Mouse (Mus musculus): ENCODE measurements around the gene Abcc2. TPM values are rescaled to one million over a fixed set of nuclear protein-coding genes. Genes with fewer than 3 reads are reported as not detected.

Abcc2 gene
- polyA plus RNA-seq, 1 experiment from 2014 or later = not detected

DNA sequence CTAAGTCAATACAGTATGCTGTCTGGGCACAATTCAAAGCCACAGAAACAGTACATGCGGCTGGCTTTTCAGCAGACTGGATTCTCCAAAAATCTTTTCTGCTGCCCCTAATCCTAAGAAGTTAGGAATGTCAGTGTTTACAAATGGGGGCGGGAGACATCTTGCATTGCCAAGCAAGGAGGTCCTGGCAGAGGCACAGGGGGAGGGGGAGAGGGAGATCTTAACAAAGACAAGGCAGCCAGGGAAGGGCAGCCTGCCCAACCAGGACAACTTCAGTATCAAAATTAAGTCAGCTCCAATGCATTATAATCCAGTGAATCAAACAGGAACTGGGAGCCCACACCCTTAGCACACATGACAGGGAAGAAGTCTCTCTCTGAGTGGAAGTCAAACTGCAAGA, 94.0 kb downstream of the Abcc2 start:
- no peak for ATAC-seq (ENCODE audit: low FRiP score)
- H3K4me1 ChIP-seq = peaks cover 30% of the 10 kb centered on the region
- 22% methylated on average over 2 of the region's 2 CpGs for WGBS
- H3K4me2 ChIP-seq (replicated peaks) = no peak overlapping the region
- no peak overlapping the region for H3K4me3 ChIP-seq
- no peak overlapping the region for H3K9ac ChIP-seq
- no peaks in the 10 kb centered on the region for H3K9me3 ChIP-seq (replicated peaks)
- peaks cover 35% of the 10 kb centered on the region for H3K36me3 ChIP-seq
- H3K27me3 ChIP-seq = no peaks in the 10 kb centered on the region
- H3K27ac ChIP-seq = no peak overlapping the region

DNA sequence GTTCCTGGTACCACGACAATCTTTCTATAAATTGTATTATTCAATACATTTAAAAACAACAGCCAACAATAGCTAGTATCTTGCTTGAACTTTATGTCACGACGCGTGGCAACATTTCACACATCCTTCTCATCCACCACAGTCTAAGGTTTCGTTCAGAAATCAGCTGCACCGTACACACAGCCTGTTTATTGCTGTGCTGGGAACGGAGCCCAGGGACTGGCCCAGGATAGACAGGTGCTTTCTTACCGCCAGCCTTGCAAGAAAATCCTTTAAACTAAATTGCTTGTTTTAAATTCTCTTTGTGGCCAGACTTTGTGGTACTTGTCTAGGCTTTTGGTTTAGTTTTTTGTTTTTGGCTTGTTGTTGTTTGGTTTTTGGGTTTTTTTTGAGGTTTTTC, 95.4 kb downstream of the Abcc2 start:
- H3K27me3 ChIP-seq = no peaks in the 10 kb centered on the region
- 92% methylated on average over 8 of the region's 8 CpGs for WGBS
- no peak overlapping the region for H3K4me2 ChIP-seq (replicated peaks)
- peaks cover 25% of the 10 kb centered on the region for H3K36me3 ChIP-seq
- no peak overlapping the region for H3K9ac ChIP-seq
- no peak for ATAC-seq (ENCODE audit: low FRiP score)
- H3K9me3 ChIP-seq (replicated peaks) = no peaks in the 10 kb centered on the region
- no peak overlapping the region for H3K27ac ChIP-seq
- no peak overlapping the region for H3K4me3 ChIP-seq
- peaks cover 30% of the 10 kb centered on the region for H3K4me1 ChIP-seq

GRCm38 (mm10) chr19:43878111-43879092, 96.4 kb downstream of the Abcc2 start:
- Histone ChIP-seq H3K4me2 (replicated peaks) (peak overlapping the region; percentile 77), H3K9ac (peak overlapping the region; percentile 77), H3K4me3 (peak overlapping the region; percentile 71), H3K9me3 (replicated peaks) (no peaks in the 10 kb centered on the region), H3K27me3 (no peaks in the 10 kb centered on the region), H3K4me1 (peaks cover 37% of the 10 kb centered on the region), H3K27ac (peak overlapping the region; percentile 91), H3K36me3 (peaks cover 15% of the 10 kb centered on the region)
- WGBS = 6% methylated on average over 17 of the region's 17 CpGs
- no peak for ATAC-seq (ENCODE audit: low FRiP score)

GRCm38 (mm10) chr19:43879401-43880212, 97.6 kb downstream of the Abcc2 start:
- Histone ChIP-seq H3K27me3 (no peaks in the 10 kb centered on the region), H3K4me3 (peak overlapping the region; percentile 71), H3K4me1 (peaks cover 39% of the 10 kb centered on the region), H3K36me3 (peaks cover 5% of the 10 kb centered on the region; the same call in 1 of the 2 replicates), H3K9me3 (replicated peaks) (no peaks in the 10 kb centered on the region), H3K9ac (peak overlapping the region; percentile 77), H3K27ac (peak overlapping the region; percentile 91), H3K4me2 (replicated peaks) (peak overlapping the region; percentile 77)
- 2% methylated on average over 37 of the region's 41 CpGs for WGBS
- peak; percentile 89 for ATAC-seq (ENCODE audit: low FRiP score)

- no peak overlapping the region for H3K9ac ChIP-seq
- no peak overlapping the region for H3K27ac ChIP-seq
- H3K9me3 ChIP-seq (replicated peaks) = no peaks in the 10 kb centered on the region
- H3K27me3 ChIP-seq = no peaks in the 10 kb centered on the region
- H3K36me3 ChIP-seq = no peaks in the 10 kb centered on the region
- H3K4me2 ChIP-seq (replicated peaks) = 0 out of 2 replicates have a peak overlapping the region, but pooled peaks have one; percentile 77
- 13% methylated on average over 3 of the region's 3 CpGs for WGBS
- H3K4me1 ChIP-seq = peaks cover 39% of the 10 kb centered on the region
- no peak overlapping the region for H3K4me3 ChIP-seq
- no peak for ATAC-seq (ENCODE audit: low FRiP score)
Measured at GRCm38 (mm10) chr19:43880420-43880819, 98.4 kb downstream of the Abcc2 start.

DNA sequence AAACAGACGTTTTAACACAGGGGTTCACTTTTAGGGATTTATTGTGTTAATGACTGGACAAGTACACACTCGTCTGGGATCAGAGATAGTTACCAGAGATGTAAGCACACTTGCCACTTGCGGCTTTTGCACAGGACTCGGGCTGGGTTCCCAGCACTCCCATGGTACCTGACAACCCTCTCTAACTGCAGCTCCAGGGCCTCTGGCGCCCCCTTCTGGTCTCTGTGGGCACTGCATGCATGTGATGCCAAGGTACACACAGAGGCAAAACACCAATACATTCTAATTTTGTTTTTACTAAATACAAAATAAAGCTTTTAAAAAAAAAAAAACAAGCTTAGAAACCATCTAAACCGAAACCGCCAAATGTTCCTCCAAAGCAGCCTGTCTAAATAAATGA, 99.6 kb downstream of the Abcc2 start:
- H3K27ac ChIP-seq = no peak overlapping the region
- no peaks in the 10 kb centered on the region for H3K27me3 ChIP-seq
- no peaks in the 10 kb centered on the region for H3K9me3 ChIP-seq (replicated peaks)
- WGBS = 83% methylated on average over 7 of the region's 7 CpGs
- peaks cover 34% of the 10 kb centered on the region for H3K4me1 ChIP-seq
- ATAC-seq (ENCODE audit: low FRiP score) = no peak
- H3K36me3 ChIP-seq = no peaks in the 10 kb centered on the region
- no peak overlapping the region for H3K4me3 ChIP-seq
- no peak overlapping the region for H3K4me2 ChIP-seq (replicated peaks)
- no peak overlapping the region for H3K9ac ChIP-seq

DNA sequence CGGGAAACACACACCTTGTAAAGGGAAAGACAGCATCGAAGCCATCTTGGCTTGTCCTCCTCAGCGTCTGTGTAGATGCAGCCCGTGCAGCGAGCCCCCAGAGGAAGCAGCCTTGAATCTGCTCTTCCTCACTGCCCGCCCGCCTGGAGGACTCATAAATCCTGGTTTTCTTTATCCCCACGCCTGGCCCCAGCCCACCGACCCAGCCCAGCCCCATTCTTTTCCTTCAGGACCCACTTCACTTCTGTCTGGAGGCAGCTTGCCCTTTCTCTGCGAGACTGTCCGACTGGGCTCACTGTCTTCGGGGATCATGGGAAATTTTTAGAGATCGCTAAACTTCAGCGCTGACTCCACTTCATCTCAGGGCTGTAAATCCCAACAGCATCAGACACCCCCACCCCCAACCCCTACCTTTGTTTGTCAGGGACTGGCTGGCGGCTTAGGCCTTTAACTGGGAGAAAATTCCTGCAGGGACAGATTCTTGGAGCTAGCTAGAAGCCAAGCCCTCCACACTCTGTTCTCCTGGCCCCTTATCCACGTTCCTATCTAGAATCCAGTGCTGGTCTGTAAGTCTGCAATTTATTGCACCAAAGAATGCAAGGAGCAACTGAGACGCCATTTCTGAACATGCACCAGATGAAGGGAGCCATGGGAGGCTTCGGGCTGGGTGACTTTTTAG, 101.0 kb downstream of the Abcc2 start:
- peak overlapping the region; percentile 40 for H3K4me2 ChIP-seq (replicated peaks)
- no peaks in the 10 kb centered on the region for H3K36me3 ChIP-seq
- H3K4me1 ChIP-seq = peaks cover 27% of the 10 kb centered on the region
- 0 out of 2 replicates have a peak overlapping the region, but pooled peaks have one; percentile 0 for H3K9ac ChIP-seq
- H3K27me3 ChIP-seq = no peaks in the 10 kb centered on the region
- H3K9me3 ChIP-seq (replicated peaks) = no peaks in the 10 kb centered on the region
- no peak overlapping the region for H3K4me3 ChIP-seq
- whole genome bisulfite sequencing = 21% methylated on average over 18 of the region's 18 CpGs
- ATAC-seq (ENCODE audit: low FRiP score) = peak; percentile 30; the same call in 1 of the 2 replicates
- peak overlapping the region; percentile 72 for H3K27ac ChIP-seq

DNA sequence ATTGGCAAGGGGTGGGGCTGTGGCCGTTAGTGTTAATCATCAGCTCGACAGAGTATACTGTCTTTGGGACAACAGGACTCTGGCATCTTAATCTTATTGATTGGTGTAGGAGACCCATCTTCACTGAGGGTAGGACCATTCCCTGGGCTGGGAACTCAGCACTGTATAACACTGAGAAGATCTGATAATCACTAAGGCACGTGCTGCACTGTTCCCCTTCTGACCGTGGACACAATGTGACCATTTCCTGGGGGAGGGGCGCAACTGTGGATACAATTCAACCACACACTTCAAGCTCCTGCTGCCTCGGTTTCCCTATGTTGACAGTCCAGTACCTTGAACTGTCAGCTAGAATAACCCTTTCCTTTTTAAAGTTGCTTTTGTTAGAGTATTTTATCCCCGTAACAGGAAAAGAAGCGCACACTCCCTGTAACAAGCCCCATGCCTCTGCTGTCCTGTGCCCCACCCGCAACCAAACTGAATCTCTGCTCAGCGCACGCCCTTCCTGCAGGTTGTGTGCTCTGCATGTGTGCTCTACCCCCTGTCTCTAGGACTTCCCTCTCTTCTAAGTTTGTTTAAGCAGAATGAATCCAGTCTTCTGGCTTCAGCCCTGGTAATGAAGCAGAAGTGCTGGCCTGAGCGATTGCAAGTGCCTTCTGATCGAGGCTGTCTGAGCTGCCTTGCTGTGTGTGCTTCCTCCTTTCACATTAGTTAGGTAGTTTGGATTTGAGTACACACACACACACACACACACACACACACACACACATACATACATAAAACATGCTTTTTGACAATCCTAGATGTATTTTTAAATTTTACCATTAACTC, 102.9 kb downstream of the Abcc2 start:
- Histone ChIP-seq H3K36me3 (no peaks in the 10 kb centered on the region), H3K9ac (no peak overlapping the region), H3K4me2 (replicated peaks) (no peak overlapping the region), H3K27ac (no peak overlapping the region), H3K9me3 (replicated peaks) (no peaks in the 10 kb centered on the region), H3K27me3 (no peaks in the 10 kb centered on the region), H3K4me3 (no peak overlapping the region), H3K4me1 (peaks cover 16% of the 10 kb centered on the region)
- ATAC-seq (ENCODE audit: low FRiP score) = no peak
- 73% methylated on average over 13 of the region's 13 CpGs for WGBS

DNA sequence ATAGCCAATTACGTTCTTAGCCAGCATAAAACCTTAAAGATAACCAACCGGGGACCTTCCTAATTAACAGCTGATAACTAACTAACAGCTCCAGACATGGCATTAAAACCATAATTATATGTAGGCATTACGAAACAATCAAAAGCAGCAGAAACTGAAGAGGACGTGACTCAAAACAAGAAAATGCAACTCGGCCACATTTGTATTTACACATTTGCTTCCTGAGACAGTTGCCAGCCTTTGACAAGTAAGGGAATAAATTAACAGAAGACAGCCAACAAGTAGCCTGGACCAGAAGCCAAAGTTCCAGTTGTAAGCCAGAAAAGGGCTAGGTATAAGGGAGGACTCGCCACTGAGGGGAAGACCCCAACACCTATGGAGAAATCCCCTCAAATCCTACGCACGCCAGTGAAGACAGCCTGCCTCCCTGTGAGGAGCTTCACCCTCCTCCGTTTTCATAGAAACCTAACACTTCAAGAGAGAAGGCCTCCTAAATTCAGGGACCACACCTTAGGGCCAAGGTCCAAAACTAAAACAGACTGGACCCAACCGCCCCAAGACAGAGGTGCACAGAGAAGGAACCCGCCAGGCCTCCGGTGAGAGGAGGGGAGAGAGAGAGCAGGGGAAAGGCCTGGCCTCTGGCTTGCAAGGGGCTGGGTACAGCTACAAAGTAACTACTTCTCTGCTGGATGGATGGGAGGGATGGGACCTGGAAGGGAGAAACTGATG, 104.5 kb downstream of the Abcc2 start:
- Histone ChIP-seq H3K27me3 (no peaks in the 10 kb centered on the region), H3K36me3 (no peaks in the 10 kb centered on the region), H3K9ac (no peak overlapping the region), H3K4me2 (replicated peaks) (no peak overlapping the region), H3K4me3 (no peak overlapping the region), H3K9me3 (replicated peaks) (no peaks in the 10 kb centered on the region), H3K4me1 (peaks cover 12% of the 10 kb centered on the region), H3K27ac (no peak overlapping the region)
- no peak for ATAC-seq (ENCODE audit: low FRiP score)
- 85% methylated on average over 12 of the region's 12 CpGs for WGBS

GRCm38 (mm10) chr19:43887242-43887641, 105.2 kb downstream of the Abcc2 start:
- H3K9me3 ChIP-seq (replicated peaks) = no peaks in the 10 kb centered on the region
- no peak for ATAC-seq (ENCODE audit: low FRiP score)
- 83% methylated on average over 5 of the region's 5 CpGs for WGBS
- peaks cover 12% of the 10 kb centered on the region for H3K4me1 ChIP-seq
- no peak overlapping the region for H3K4me2 ChIP-seq (replicated peaks)
- no peaks in the 10 kb centered on the region for H3K27me3 ChIP-seq
- H3K27ac ChIP-seq = no peak overlapping the region
- H3K4me3 ChIP-seq = no peak overlapping the region
- H3K9ac ChIP-seq = no peak overlapping the region
- no peaks in the 10 kb centered on the region for H3K36me3 ChIP-seq

GRCm38 (mm10) chr19:43887725-43888124, 105.7 kb downstream of the Abcc2 start:
- Histone ChIP-seq H3K9ac (no peak overlapping the region), H3K9me3 (replicated peaks) (no peaks in the 10 kb centered on the region), H3K4me1 (peaks cover 11% of the 10 kb centered on the region), H3K36me3 (no peaks in the 10 kb centered on the region), H3K4me2 (replicated peaks) (no peak overlapping the region), H3K27ac (no peak overlapping the region), H3K27me3 (no peaks in the 10 kb centered on the region), H3K4me3 (no peak overlapping the region)
- no peak for ATAC-seq (ENCODE audit: low FRiP score)
- 49% methylated on average over 2 of the region's 2 CpGs for WGBS

Data from hindbrain, embryonic 12.5 days (tissue).